Mouse (Mus musculus) right cerebral cortex, adult 2 months (tissue): ENCODE measurements around the gene Ccdc3.

Source experiments
- DNase-seq, 2 experiments: peaks; one replicate each; pipeline ENCODE4 v3.0.0; 2021 to 2022; ENCODE audit warnings: low spot score in 2 of 2

The Ccdc3 gene

DNA sequence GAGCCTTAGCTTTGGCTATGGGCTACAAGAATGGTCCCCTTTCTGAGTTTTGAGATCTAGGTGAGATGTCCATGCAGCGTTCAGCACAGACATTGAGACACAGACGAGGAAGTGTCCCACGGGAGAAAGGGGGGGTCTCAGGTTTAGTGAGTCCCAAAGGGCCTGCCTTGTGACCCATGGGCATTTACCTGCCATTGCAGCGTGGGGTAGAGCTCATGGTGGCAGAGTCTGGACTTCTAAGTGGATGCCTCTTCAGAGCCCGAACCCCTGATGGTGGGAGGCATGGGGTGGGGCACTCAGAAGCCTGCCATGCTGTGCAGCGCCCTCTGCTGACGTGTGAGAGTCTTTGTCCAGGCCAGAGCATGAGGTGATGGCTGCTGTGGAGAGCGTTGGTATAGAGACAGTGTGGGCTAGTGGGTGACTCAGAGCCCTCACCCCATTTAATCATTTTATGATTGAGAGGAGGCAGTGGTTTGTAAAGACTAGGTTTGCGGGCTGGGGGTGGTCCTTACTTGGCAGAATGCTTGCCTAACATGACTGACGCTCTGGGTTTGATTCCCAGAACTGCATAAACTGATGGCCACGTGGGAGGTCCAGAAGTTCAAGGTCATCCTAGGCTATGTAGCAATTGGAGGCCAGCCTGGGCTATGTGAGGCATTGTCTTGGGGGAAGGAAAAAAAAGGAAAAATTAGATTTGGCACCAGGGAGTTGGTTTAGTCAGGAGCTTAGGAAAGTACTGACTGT is 23.6 kb downstream of the Ccdc3 start:
- no peak for DNase-seq

DNA sequence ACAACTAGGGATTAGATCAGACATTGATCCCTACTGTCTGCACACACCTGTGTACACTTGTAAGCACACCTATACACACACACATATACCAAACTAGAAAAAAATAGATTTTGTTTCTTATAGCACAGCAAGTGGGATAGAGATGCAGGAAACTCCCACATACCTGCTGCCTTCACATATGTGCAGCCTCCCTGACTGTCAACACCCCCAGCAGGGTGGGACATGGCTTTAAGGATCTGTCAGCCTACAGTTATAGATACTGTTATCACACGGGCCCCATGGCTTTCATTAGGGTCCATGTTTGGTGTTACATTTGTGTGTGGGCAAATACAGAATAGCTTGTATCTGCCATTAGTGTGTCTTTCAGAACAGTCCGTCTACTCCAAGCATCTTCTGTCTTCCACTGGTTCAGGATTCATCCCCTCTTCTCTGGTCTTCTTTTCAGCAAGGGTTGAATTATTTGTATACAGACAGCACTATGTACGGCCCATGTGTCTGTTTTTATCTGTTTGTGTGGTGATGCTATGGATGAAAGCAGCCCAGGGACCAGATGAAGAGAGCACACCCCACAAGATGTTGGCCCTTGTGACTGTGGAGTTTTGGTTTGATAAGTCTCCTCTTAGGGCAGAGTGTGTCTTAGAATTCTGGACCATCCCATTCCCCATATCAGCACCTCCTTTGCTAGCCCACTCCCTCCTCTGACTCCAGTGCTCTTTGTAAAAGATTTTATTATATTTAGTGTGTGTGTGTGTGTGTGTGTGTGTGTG is 24.5 kb downstream of the Ccdc3 start:
- DNase-seq: peak; percentile 58 to 64

DNA sequence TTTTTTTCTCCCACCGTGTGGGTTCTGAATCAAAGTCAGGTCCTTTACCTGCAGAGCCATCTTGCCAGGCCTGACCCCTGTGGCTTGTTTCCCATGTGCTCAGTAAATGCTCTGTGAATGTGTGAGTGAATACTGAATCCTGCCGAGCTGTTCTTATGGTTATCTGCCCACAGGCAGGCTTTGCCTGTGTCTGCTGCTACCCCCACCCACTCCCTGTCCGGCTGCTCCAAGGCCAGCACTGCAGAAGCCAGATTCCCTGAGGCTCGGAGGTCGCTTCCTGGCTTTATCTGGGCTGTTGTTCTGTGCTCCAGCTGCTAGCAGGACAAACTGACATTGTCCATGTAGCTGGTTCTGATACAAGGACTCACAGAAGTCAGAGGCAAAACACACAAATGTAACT is 25.2 kb downstream of the Ccdc3 start:
- no peak for DNase-seq

DNA sequence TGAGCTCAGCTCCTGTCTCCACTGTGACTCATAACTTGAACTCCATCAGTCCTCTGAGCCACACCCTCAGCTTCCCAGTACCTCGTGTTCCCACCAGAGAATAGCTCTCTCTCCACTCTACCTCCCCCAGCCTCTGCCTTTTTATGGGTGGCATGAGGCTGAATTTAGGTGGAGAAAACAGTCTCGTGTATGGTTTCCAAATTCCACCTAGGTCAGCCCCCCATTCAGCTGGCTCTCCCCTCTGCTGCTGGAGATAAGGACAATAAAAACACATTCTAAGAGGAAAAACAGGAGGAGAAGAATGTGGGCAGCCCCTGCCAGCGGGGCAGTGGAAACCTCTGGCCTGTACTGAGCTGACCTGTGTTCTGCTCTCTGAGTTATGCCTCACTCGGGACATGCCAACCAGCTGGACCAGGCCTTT is 28.4 kb downstream of the Ccdc3 start:
- DNase-seq: peak; percentile 20 to 32

DNA sequence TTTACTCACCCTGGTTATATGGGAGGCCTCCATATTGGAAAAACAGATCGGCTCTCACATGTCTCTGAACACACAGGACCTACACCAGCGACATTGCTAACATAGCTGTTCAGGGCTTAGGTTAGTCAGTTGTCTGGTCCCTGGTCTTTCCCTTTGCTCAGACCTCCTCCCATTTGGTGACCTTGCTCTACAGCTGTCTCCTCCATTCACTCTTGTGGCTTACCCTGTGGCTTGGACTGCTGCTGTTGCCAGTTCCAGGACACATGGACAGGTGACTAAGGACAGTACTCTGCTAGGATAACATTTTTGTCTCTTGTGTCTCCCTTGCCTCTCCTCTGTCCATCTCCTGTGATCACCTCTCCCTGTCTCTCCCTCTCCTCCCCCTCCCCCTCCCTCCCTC is 29.2 kb downstream of the Ccdc3 start:
- DNase-seq: no peak

DNA sequence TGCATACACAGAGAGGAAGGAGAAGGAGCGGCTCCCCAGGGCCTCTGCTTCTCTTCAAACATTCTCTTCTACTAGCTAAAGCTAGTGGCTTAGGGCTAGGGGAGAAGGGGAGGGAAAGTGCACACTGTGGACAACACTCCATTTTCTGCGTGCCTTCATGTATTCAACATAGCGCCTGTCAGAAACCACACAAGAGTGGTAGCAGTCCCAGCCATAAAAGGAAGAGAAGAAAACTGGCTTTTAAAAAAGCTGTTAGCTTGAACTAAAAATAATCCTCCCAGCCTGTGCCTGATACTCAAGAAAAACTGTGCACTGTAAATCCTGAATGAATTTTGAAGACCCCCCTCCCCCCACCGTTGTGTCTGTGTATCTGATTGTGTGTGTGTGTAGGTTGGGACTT is 33.2 kb downstream of the Ccdc3 start:
- DNase-seq: no peak

DNA sequence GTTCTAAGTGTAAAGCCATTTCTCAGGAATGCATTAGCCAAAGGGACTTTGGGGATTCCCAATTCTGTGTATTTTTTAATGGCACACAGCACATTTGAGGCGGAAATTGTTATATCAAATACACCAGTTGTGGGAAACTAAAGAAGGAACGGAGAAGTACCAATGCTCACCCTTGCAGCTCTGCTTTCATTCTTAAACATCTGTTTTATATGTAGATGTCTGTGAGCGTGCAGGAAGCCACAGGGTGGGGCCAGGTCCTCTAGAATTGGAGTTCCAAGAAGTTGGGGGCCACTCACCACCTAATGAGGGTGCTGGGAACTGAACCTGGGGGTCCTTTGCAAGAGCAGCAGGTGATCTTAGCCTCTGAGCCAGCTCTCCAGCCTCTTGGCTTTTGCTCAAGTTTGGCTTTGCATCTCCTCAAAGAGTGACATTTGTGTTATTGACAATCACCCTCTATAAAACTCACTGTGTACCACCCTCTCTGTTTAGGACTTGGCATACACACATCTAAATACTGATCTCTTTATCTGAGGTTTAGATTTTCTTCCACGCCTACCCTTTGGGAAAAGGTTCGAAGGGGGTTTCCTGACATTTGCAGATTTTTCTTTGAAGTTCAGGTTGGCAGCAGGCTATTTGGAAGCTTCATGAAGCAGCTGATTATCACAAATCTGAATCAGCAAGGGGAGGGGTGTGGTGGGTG is 33.9 kb downstream of the Ccdc3 start:
- no peak for DNase-seq

DNA sequence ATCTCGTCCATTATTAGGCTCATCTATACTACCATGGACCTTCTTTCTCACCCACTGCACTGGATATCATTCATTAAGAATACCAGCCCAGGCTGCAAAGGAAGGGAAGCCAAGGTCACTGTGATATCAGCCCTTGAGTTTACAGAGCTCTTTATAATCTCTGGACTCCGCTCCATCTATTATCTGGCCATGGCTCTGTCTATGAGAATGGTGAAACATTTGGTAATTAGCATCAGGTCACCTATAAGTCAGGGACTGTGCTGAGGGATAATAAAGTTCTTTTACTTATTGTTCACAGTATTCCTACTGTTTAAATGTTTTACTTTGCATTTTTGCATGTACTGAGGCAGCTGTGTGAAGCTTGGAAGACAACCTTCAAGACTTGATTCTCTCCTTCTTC is 35.2 kb downstream of the Ccdc3 start:
- DNase-seq: no peak

DNA sequence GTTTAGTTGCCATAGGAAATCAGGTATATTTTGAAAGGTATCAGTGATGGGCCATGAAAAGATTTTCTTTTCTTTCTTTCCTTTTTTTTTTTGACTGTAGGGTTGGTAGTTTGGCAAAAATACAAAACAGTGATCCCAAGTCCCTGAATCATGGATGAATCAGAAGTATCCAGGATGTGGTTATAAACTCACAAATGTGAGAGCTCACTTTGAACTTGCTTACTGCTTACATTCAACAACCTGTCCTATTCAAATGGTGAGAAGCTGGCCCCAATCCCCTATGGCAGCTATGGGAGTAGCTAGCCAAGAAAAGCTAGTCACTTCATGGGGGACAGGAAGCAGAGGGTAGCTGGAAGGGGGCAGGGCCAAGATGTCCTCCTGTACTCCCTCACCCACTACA is 37.1 kb downstream of the Ccdc3 start:
- no peak for DNase-seq

DNA sequence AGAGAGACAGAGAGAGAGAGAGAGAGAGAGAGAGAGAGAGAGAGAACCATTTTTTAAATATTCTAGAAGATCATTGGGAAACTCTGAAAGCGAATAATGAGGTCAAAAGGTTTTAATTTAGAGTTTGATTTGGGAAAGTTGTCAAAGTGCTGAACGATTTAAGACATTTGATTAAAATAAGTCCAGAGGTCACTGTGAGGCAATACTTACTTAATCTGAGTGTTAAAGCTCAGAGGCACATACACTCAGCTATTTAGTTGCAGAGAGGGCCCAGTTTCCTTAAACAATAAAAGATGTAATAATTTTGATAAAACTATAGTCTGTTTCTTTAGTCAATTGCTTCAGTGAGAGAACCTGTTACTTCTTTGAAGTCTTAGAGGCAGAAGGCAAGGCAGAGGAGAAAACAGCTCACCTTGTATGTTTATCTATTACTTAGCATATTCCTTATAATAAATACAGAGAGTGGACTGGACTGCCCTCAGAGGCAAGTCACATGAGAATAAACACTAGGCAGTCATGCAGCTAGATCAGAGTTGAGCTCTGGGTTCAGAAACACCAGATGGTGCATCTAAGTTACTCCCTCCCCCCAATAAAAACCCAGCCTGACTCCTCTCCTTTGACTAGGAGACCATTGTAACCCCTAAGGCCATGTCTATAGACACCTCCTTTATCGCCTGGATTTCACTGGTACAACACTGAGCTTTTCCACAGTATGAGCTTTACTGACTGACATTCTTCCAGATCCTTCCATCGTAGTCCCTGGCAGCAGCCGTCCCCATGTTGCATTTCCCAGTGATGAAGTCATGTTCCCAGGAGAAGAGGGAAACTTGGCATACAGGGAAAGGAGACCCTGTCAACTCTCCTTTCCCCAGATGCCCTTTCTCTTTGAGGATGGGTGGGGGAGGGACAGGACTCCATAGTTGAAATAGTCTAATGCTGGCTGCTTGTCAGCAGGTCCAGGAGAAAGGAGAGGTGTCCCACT is 44.2 kb downstream of the Ccdc3 start:
- no peak for DNase-seq

DNA sequence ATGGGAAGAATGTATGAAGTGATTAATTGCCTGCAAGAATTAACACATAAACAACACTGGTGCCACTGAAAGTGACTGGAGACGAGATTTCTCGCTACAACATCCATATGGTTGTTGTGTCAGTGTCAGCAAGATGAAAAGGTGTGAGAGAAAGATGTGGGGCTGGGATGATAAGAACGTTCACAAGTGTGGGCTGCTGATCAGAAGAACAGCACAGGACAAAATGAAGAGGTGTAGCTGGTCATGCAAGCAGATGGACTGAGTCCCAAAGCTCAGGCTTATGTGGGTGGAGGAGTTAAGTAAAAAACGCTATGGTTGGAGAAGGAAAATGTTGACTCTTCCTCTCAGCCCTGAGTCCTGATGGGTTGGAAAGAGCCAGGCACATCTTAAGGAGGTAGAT is 46.6 kb downstream of the Ccdc3 start:
- no peak for DNase-seq

DNA sequence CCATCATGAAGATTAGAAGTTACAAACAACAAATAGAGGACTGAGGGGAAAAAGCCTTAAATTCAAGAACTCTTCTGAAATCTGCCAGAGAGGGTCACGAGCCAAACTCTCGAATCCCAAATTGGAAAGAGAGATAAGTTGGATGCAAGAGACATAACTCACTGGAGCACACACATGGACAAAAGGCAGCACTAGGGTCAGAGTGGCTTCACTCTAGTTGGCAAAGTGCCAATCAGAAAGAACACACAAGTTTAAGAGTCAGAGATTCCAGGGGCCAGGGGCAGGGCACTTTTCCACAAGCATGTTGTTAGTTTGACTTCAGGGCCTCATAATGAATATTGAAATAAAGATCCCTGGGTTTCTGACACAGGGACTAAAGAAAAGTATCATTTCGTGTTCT is 48.1 kb downstream of the Ccdc3 start:
- no peak for DNase-seq

DNA sequence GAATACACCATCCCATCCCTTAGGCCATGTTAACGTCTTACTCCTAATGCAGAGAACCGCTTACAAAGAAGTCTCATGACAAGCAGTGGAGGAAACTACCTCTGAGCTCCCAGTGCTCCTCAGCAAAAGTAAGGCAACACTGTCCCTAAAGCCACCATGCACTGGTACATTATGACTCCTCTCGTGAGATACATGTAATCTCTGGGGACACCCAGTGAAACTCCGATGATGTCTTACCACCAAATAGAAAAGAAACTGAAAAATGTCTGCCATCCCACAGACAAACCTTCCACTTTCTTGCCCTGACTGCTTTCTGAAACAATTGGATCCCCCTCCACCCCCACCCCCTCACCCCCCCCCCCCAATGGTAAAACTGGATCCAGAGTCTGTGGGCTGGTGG is 54.6 kb downstream of the Ccdc3 start:
- no peak for DNase-seq

DNA sequence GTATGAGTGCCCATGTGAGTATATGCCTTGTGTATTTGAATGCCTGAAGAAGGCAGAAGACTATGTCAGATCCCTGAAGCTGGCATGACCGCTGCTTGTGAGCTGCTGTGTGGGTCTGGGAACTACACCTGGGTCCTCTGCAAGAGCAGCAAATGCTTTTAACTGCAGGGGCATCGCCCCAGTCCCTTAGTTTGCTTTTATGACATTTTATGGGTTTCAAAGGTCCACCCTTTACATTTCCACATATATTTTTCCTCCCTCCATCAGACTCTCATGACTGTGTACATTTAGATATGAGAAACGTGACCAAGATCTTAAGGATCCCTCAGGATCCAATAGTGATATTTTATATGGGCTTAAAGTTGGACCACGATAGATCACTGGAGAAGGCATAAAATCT is 55.5 kb downstream of the Ccdc3 start:
- DNase-seq: no peak

DNA sequence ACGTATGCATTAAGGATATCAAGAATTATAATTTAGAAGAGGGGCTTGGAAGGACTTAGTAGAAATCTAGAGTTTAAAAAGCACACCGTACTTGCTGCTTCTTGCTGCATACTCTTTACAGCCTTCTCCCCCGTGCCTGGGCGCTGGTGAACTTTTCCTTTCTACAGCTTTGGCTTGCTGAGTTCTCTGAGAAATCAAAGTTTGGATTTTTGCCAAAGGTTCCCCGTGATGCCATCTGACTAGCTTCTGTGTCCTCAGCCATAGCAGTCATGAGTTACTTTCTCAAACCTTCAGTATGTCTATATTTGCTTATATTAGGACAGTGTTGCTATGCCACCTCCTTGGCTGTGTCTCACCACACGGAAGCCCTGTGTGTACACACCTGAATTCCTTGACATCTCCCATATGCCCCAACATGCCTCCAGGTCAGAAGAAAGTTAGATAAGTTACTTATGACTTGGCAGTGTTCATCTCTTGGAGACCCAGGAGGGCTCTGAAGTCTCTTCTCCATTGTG is 57.2 kb downstream of the Ccdc3 start:
- DNase-seq: no peak

DNA sequence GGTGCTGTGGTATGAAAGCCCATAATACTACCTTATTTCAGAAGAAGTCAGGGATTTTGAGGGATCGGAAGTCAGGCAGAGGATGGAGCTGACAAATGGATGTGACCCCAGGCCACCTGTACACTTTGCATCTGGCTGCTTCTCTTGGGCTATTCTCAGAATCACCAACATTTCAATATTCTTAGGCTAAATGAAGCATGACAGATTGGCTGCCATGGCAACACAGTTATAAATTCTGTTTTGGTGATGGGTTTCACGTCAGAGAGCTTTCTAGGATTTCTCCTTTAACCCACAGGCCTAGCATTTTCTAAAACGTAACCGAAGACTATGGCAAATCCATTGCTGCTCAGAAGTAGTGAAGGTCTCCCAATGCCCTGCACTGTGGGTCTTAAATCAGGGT is 59.9 kb downstream of the Ccdc3 start:
- peak; percentile 20 to 44 for DNase-seq

DNA sequence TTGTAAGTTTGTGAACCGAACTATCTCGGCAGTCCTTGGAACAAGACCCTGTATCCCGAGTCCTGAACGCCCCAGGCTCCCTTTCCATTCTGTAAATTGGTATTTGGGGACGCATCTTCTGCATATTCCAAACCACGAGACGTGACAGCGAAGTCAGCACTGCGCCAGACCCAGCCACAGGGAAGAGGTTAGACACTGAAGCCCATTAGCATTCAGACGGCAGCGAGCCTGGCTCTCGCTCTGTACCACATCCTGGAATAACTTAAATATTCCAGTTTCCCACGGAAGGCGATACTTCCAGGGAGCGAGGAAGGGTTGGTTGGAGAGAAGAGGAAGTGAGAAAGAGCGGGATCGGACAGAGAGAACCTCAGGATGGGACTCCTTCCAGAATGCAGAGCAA is 61.7 kb downstream of the Ccdc3 start:
- DNase-seq: no peak

DNA sequence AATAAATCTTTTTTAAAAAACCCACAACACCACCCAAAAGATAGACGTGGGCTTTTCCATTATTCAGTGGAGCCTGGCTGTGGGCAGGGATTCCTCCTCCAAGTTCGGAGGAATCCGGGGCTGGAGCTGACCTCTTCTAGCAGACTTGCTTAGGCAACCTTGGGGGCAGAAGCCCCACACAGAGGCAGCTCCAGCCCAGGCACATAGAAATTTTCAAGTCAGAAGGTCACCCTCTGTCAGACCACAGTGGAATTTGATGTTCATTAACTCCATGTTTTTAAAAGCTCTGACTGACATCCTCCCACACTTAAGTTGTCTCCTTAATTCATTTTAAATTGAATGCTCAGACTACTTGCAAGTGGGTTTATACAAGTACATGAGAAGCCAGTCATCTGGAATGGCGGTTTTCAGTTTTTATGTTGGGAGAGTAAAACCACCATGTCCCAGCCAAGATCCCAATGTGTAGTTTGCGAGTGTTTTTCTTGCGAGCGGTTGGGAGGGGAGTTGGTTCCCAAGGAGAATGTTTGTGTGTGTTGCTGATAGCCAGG is 63.3 kb downstream of the Ccdc3 start:
- DNase-seq: no peak

DNA sequence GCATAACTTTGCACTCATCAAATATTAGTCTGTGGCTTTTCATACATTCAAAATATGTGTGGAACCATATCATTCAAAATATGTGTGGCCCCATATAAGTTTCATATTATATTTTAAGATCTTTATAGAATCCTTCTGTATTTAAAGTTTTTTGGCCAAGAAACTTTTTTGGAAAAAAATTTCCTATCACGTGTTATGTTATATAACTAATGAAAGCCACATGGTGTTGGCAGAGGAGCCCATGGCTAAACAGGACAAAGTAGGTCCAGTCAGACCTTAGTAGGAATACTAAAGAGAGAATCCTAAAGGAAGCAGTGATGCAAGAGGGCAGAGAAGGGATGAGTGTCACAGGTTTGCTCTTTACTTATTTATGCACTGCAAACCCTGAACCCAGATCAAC is 65.6 kb downstream of the Ccdc3 start:
- no peak for DNase-seq

DNA sequence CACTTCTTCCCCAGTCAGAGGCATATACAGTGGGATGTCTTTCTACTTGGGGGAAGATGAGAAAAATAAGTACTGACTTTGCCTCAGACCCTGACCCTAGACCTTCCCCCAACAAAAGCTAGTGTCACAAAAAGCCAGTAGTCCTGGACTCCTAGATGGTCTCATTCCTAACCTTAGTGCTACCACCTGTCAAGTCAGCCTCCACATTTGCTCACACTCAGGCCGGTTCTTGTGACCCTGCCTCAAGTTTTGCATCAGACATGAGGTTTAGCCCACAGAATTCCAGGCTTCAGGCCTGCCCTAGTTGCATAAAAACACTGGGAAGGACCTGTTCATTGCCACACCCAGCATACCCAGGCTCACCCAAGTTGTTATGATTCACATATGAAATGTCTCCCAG is 67.4 kb downstream of the Ccdc3 start:
- no peak for DNase-seq

DNA sequence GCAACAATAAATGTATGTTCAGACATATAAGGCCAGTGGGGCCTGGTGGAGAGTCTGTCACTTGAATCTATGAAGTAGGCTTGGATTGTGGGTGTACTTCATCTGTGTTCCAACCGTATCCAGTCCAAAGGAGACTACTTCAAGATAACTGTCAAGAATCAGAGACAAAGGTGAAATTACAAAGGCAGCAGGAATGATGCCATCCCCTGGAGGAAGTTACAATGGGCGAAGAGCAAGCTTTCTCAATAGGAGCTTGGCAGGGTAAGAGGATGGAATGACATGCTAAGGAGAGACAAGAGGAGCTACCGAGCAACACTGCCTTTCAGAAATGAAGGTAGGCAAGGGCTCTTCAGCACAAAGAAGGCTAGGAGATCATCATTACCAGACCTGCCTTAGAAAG is 69.1 kb downstream of the Ccdc3 start:
- DNase-seq: no peak
